Mouse (Mus musculus) bone marrow, adult 2 months (tissue): ENCODE data around the gene Csnk1d.

Experiments
- CTCF ChIP-seq: fragments of 200-500 bp; IDR thresholded peaks from 2 replicates; pipeline ENCODE4 v1.5.1; 2011; ENCODE audit warnings: low read length, control low read depth; ENCODE audit not compliant: control insufficient read depth, insufficient read depth
- POLR2A ChIP-seq: fragments of 200-500 bp; IDR thresholded peaks from 2 replicates; pipeline ENCODE4 v1.6.1; 2011; ENCODE audit warnings: low read depth, mild to moderate bottlenecking, control low read depth, low read length, borderline replicate concordance; ENCODE audit not compliant: control insufficient read depth

DNA sequence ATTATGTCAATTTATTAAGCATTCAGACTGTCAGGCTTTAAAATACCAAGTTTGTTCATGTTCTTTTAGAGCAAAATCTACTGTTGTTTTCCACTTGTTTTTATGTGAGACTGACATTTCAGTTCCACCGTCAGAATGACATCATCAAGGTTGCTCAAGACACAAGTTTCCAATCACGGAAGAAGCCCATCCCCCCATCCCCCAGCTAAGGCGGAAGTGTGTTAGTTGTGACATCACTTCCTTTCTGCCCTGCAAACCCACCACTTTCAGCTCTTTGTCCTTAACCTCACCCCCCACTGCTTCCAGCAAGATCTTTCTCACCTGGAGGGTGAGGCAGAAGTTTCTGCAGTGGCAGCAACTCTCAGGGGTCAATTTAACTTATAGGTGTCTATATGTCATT, 74.7 kb downstream of the Csnk1d start:
- TF ChIP-seq CTCF = no peak
- no peak for TF ChIP-seq POLR2A
